Mouse (Mus musculus): ENCODE results near the gene Nudt3. TPM values are rescaled to one million over a fixed set of nuclear protein-coding genes. Genes with fewer than 3 reads are reported as not detected.
A peak's percentile ranks its signal among the peaks of the same experiment; 100 is the strongest.

Gene Nudt3
- total and polyA plus RNA-seq, 3 experiments: 54.4 to 69.2 (median 58.3) TPM

GRCm38 (mm10) chr17:27621705-27622531, 1.4 kb downstream of the Nudt3 start:
- Histone ChIP-seq H3K4me1 (ENCODE audit: control insufficient read depth in 1 of 2, insufficient read depth in 2 of 2) (peaks cover 5 to 31% of the 10 kb centered on the region in 2 experiments; a peak in 3 of 4 replicates), H3K4me2 (ENCODE audit: insufficient read depth, low read depth, poor library complexity, severe bottlenecking) (peak overlapping the region; percentile 95), H3K9ac (ENCODE audit: insufficient read depth, low read depth) (peak overlapping the region; percentile 89), H3K79me2 (replicated peaks; ENCODE audit: control insufficient read depth, extremely low read depth, insufficient read depth, poor library complexity, severe bottlenecking) (peaks cover 53% of the 10 kb centered on the region), H3K36me3 (replicated peaks in 1 of 2; ENCODE audit: control insufficient read depth in 1 of 2, insufficient read depth in 1 of 2, low read length in 1 of 2) (peaks cover 5 to 30% of the 10 kb centered on the region in 2 experiments), H3K4me3 (replicated peaks in 1 of 3; ENCODE audit: low read depth in 2 of 3, low read length in 2 of 3, poor library complexity in 1 of 3) (peak overlapping the region; percentile 63 to 92 (median 87)), H3K27me3 (replicated peaks) (no peaks in the 10 kb centered on the region), H3K27ac (ENCODE audit: insufficient read depth, low read depth) (peak overlapping the region; percentile 55; the same call in 1 of the 2 replicates), H3K9me3 (replicated peaks; ENCODE audit: low read length) (peaks cover 7% of the 10 kb centered on the region)
- dilution Hi-C loops (cut with MboI; ENCODE audit: extremely low pct_ligation_motif_present, extremely low pct_unique_long_range_greater_than_20kb, low sequenced_read_pairs) (no loop called here), in situ Hi-C loops (cut with MboI; ENCODE audit: low pct_ligation_motif_present, low pct_unique_long_range_greater_than_20kb, low sequenced_read_pairs) (no loop called here)
- TF ChIP-seq MYC (IDR thresholded peaks at IDR 0.05; ENCODE audit: low read depth, low read length) (0 out of 2 replicates have a peak, but pooled peaks have one; percentile 37), SIN3A (IDR thresholded peaks at IDR 0.05; ENCODE audit: low read length) (peak; percentile 72; the same call in 1 of the 2 replicates), NRF1 (IDR thresholded peaks at IDR 0.05; ENCODE audit: low read depth, low read length) (no peak), NELFE (IDR thresholded peaks at IDR 0.05; ENCODE audit: low read depth, low read length) (no peak), CHD1 (IDR thresholded peaks at IDR 0.05; ENCODE audit: low read depth, low read length) (peak; percentile 1; the same call in 1 of the 2 replicates), EP300 (IDR thresholded peaks at IDR 0.05; ENCODE audit: low read length) (0 out of 2 replicates have a peak, but pooled peaks have one; percentile 28)
- DNase-seq (ENCODE audit: extremely low read depth): no peak

- H3K9ac ChIP-seq (ENCODE audit: insufficient read depth, low read depth): peak overlapping the region; percentile 67; the same call in 1 of the 2 replicates
- H3K4me2 ChIP-seq (ENCODE audit: insufficient read depth, low read depth, poor library complexity, severe bottlenecking): peak overlapping the region; percentile 95
- no peak for TF ChIP-seq E2F4 (IDR thresholded peaks at IDR 0.05; ENCODE audit: insufficient replicate concordance, low read depth, low read length)
- no peak for TF ChIP-seq RCOR1 (conservative IDR thresholded peaks at IDR 0.05; ENCODE audit: low read depth, low read length)
- no peak for TF ChIP-seq MYC (IDR thresholded peaks at IDR 0.05; ENCODE audit: low read depth, low read length)
- no peak for TF ChIP-seq MEF2A (IDR thresholded peaks at IDR 0.05; ENCODE audit: borderline replicate concordance, low read depth, low read length)
- TF ChIP-seq ZNF384 (IDR thresholded peaks at IDR 0.05; ENCODE audit: low read depth, low read length): no peak
- TF ChIP-seq IRF4 (IDR thresholded peaks at IDR 0.05; ENCODE audit: low read depth, low read length): no peak
- TF ChIP-seq MAX (IDR thresholded peaks at IDR 0.05; ENCODE audit: low read length): no peak
- TF ChIP-seq BHLHE40 (IDR thresholded peaks at IDR 0.05; ENCODE audit: low read depth, low read length): no peak
- no peak for TF ChIP-seq CTCF (conservative IDR thresholded peaks at IDR 0.05 in 1 of 2, IDR thresholded peaks at IDR 0.05 in 1 of 2; ENCODE audit: low read depth in 2 of 2, low read length in 2 of 2)
- no peak for TF ChIP-seq HCFC1 (IDR thresholded peaks at IDR 0.05; ENCODE audit: low read depth, low read length)
- TF ChIP-seq TCF12 (IDR thresholded peaks at IDR 0.05; ENCODE audit: low read depth, low read length): no peak
- TF ChIP-seq NELFE (IDR thresholded peaks at IDR 0.05; ENCODE audit: low read depth, low read length): no peak
- TF ChIP-seq ZC3H11A (IDR thresholded peaks at IDR 0.05; ENCODE audit: low read depth, low read length): no peak
- TF ChIP-seq SMC3 (IDR thresholded peaks at IDR 0.05; ENCODE audit: low read depth, low read length): no peak
- H3K9me3 ChIP-seq (replicated peaks; ENCODE audit: low read length): peaks cover 7% of the 10 kb centered on the region
- H3K4me3 ChIP-seq (replicated peaks in 1 of 3; ENCODE audit: low read depth in 2 of 3, low read length in 2 of 3, poor library complexity in 1 of 3): peak overlapping the region; percentile 33 to 87 (median 63)
- peaks cover 58% of the 10 kb centered on the region for H3K79me2 ChIP-seq (replicated peaks; ENCODE audit: control insufficient read depth, extremely low read depth, insufficient read depth, poor library complexity, severe bottlenecking)
- H3K36me3 ChIP-seq (replicated peaks in 1 of 2; ENCODE audit: control insufficient read depth in 1 of 2, insufficient read depth in 1 of 2, low read length in 1 of 2): peaks cover 9 to 36% of the 10 kb centered on the region in 2 experiments
- peaks cover 5 to 31% of the 10 kb centered on the region in 2 experiments; a peak in 3 of 4 replicates for H3K4me1 ChIP-seq (ENCODE audit: control insufficient read depth in 1 of 2, insufficient read depth in 2 of 2)
- in situ Hi-C loops (cut with MboI; ENCODE audit: low pct_ligation_motif_present, low pct_unique_long_range_greater_than_20kb, low sequenced_read_pairs) (no loop called here), dilution Hi-C loops (cut with MboI; ENCODE audit: extremely low pct_ligation_motif_present, extremely low pct_unique_long_range_greater_than_20kb, low sequenced_read_pairs) (no loop called here)
- no peaks in the 10 kb centered on the region for H3K27me3 ChIP-seq (replicated peaks)
- DNase-seq (ENCODE audit: extremely low read depth): no peak
- no peak overlapping the region for H3K27ac ChIP-seq (ENCODE audit: insufficient read depth, low read depth)
Measured at GRCm38 (mm10) chr17:27621161-27621560, 2.1 kb downstream of the Nudt3 start.
